Mouse (Mus musculus): ENCODE data around the gene Kdm5b. TPM values are rescaled to one million over a fixed set of nuclear protein-coding genes. Genes with fewer than 3 reads are reported as not detected.

Kdm5b gene
- polyA plus RNA-seq, 1 experiment from 2014 or later = 98.8 TPM

- no peak overlapping the region for H3K4me3 ChIP-seq
- H3K4me2 ChIP-seq (replicated peaks) = no peak overlapping the region
- peaks cover 5% of the 10 kb centered on the region for H3K36me3 ChIP-seq
- H3K27me3 ChIP-seq = peaks cover 29% of the 10 kb centered on the region
- 78% methylated on average over 6 of the region's 6 CpGs for WGBS
- H3K4me1 ChIP-seq = peaks cover 6% of the 10 kb centered on the region
- no peak overlapping the region for H3K27ac ChIP-seq
- no peak overlapping the region for H3K9ac ChIP-seq
- ATAC-seq (ENCODE audit: low FRiP score, low read depth) = no peak
- H3K9me3 ChIP-seq = 0 out of 2 replicates have a peak, but pooled peaks cover 3% of the 10 kb centered on the region
Observed at GRCm38 (mm10) chr1:134639460-134639859, 79.5 kb downstream of the Kdm5b start.

- H3K36me3 ChIP-seq = no peaks in the 10 kb centered on the region
- H3K27ac ChIP-seq = no peak overlapping the region
- H3K4me3 ChIP-seq = no peak overlapping the region
- 0 out of 2 replicates have a peak, but pooled peaks cover 3% of the 10 kb centered on the region for H3K9me3 ChIP-seq
- no peak overlapping the region for H3K9ac ChIP-seq
- peaks cover 49% of the 10 kb centered on the region for H3K27me3 ChIP-seq
- no peak overlapping the region for H3K4me2 ChIP-seq (replicated peaks)
- H3K4me1 ChIP-seq = peaks cover 13% of the 10 kb centered on the region
- WGBS = 25% methylated on average over 3 of the region's 3 CpGs
- ATAC-seq (ENCODE audit: low FRiP score, low read depth) = no peak
Observed at GRCm38 (mm10) chr1:134641507-134641906, 81.5 kb downstream of the Kdm5b start.

- WGBS = 70% methylated on average over 6 of the region's 6 CpGs
- ATAC-seq (ENCODE audit: low FRiP score, low read depth) = no peak
- Histone ChIP-seq H3K4me1 (peaks cover 14% of the 10 kb centered on the region), H3K27ac (no peak overlapping the region), H3K27me3 (peaks cover 71% of the 10 kb centered on the region), H3K9me3 (0 out of 2 replicates have a peak, but pooled peaks cover 3% of the 10 kb centered on the region), H3K4me2 (replicated peaks) (no peak overlapping the region), H3K9ac (no peak overlapping the region), H3K4me3 (no peak overlapping the region), H3K36me3 (no peaks in the 10 kb centered on the region)
Observed at GRCm38 (mm10) chr1:134643702-134644101, 83.7 kb downstream of the Kdm5b start.

- WGBS = 15% methylated on average over 16 of the region's 16 CpGs
Observed at GRCm38 (mm10) chr1:134645408-134646200, 85.6 kb downstream of the Kdm5b start.

GRCm38 (mm10) chr1:134646261-134646962 is 86.4 kb downstream of the Kdm5b start, which contains the start of gene Syt2:
Gene Syt2, plus strand, starts transcription at chr1:134646677.
- Histone ChIP-seq H3K27ac (no peak within 1 kb of the TSS), H3K9ac (peak within 1 kb of the TSS; percentile 67), H3K4me1 (peaks cover 20% of the 10 kb centered on the region), H3K9me3 (0 out of 2 replicates have a peak, but pooled peaks cover 3% of the 10 kb centered on the region), H3K27me3 (peaks cover 94% of the 10 kb centered on the region), H3K36me3 (no peaks in the 10 kb centered on the region), H3K4me2 (replicated peaks) (peak within 1 kb of the TSS; percentile 91), H3K4me3 (peak within 1 kb of the TSS; percentile 55)
- no peak for ATAC-seq (ENCODE audit: low FRiP score, low read depth)
- under 1% methylated on average over 52 of the region's 63 CpGs for WGBS

More at GRCm38 (mm10) chr1:134645408-134646200, 85.6 kb downstream of the Kdm5b start:
- H3K4me2 ChIP-seq (replicated peaks) = peak overlapping the region; percentile 91
- peaks cover 14% of the 10 kb centered on the region for H3K4me1 ChIP-seq
- no peak for ATAC-seq (ENCODE audit: low FRiP score, low read depth)
- peak overlapping the region; percentile 55 for H3K4me3 ChIP-seq
- H3K36me3 ChIP-seq = no peaks in the 10 kb centered on the region
- no peak overlapping the region for H3K9ac ChIP-seq
- 0 out of 2 replicates have a peak, but pooled peaks cover 3% of the 10 kb centered on the region for H3K9me3 ChIP-seq
- peaks cover 87% of the 10 kb centered on the region for H3K27me3 ChIP-seq
- H3K27ac ChIP-seq = no peak overlapping the region

GRCm38 (mm10) chr1:134646963-134647282 is 87.0 kb downstream of the Kdm5b start:
- Histone ChIP-seq H3K9ac (peak overlapping the region; percentile 67), H3K4me3 (peak overlapping the region; percentile 55), H3K4me2 (replicated peaks) (peak overlapping the region; percentile 91), H3K4me1 (peaks cover 25% of the 10 kb centered on the region), H3K27me3 (peaks cover 90% of the 10 kb centered on the region), H3K36me3 (no peaks in the 10 kb centered on the region), H3K27ac (no peak overlapping the region), H3K9me3 (0 out of 2 replicates have a peak, but pooled peaks cover 3% of the 10 kb centered on the region)
- 1% methylated on average over 27 of the region's 28 CpGs for WGBS
- ATAC-seq (ENCODE audit: low FRiP score, low read depth) = no peak

GRCm38 (mm10) chr1:134647591-134647990 is 87.6 kb downstream of the Kdm5b start:
- 38% methylated on average over 7 of the region's 7 CpGs for WGBS
- Histone ChIP-seq H3K4me2 (replicated peaks) (peak overlapping the region; percentile 91), H3K27me3 (peaks cover 83% of the 10 kb centered on the region), H3K9ac (no peak overlapping the region), H3K36me3 (no peaks in the 10 kb centered on the region), H3K4me3 (peak overlapping the region; percentile 55), H3K9me3 (0 out of 2 replicates have a peak, but pooled peaks cover 3% of the 10 kb centered on the region), H3K27ac (no peak overlapping the region), H3K4me1 (peaks cover 30% of the 10 kb centered on the region)
- ATAC-seq (ENCODE audit: low FRiP score, low read depth) = no peak

GRCm38 (mm10) chr1:134650816-134651215 is 90.8 kb downstream of the Kdm5b start:
- H3K9me3 ChIP-seq = no peaks in the 10 kb centered on the region
- no peak overlapping the region for H3K27ac ChIP-seq
- peaks cover 38% of the 10 kb centered on the region for H3K4me1 ChIP-seq
- 76% methylated on average over 5 of the region's 5 CpGs for WGBS
- no peak overlapping the region for H3K4me3 ChIP-seq
- H3K27me3 ChIP-seq = peaks cover 66% of the 10 kb centered on the region
- no peak for ATAC-seq (ENCODE audit: low FRiP score, low read depth)
- no peak overlapping the region for H3K4me2 ChIP-seq (replicated peaks)
- no peak overlapping the region for H3K9ac ChIP-seq
- H3K36me3 ChIP-seq = no peaks in the 10 kb centered on the region

GRCm38 (mm10) chr1:134651268-134651850 is 91.4 kb downstream of the Kdm5b start:
- H3K27ac ChIP-seq = peak overlapping the region; percentile 1; the same call in 1 of the 2 replicates
- 45% methylated on average over 13 of the region's 13 CpGs for WGBS
- peak; percentile 77; the same call in 1 of the 2 replicates for ATAC-seq (ENCODE audit: low FRiP score, low read depth)

GRCm38 (mm10) chr1:134651851-134652398 is 92.0 kb downstream of the Kdm5b start:
- Histone ChIP-seq H3K9ac (no peak overlapping the region), H3K4me2 (replicated peaks) (peak overlapping the region; percentile 33; the same call in 1 of the 2 replicates), H3K36me3 (no peaks in the 10 kb centered on the region), H3K4me1 (peaks cover 28% of the 10 kb centered on the region), H3K9me3 (no peaks in the 10 kb centered on the region), H3K27ac (peak overlapping the region; percentile 1; the same call in 1 of the 2 replicates), H3K27me3 (peaks cover 61% of the 10 kb centered on the region), H3K4me3 (no peak overlapping the region)
- WGBS = 18% methylated on average over 4 of the region's 4 CpGs
- peak; percentile 41 for ATAC-seq (ENCODE audit: low FRiP score, low read depth)

More at GRCm38 (mm10) chr1:134651268-134651850, 91.4 kb downstream of the Kdm5b start:
- peaks cover 32% of the 10 kb centered on the region for H3K4me1 ChIP-seq
- H3K4me2 ChIP-seq (replicated peaks) = peak overlapping the region; percentile 33
- no peak overlapping the region for H3K4me3 ChIP-seq
- H3K9ac ChIP-seq = no peak overlapping the region
- H3K27me3 ChIP-seq = peaks cover 61% of the 10 kb centered on the region
- H3K36me3 ChIP-seq = no peaks in the 10 kb centered on the region
- no peaks in the 10 kb centered on the region for H3K9me3 ChIP-seq

- Histone ChIP-seq H3K9ac (no peak overlapping the region), H3K27me3 (peaks cover 44% of the 10 kb centered on the region), H3K36me3 (no peaks in the 10 kb centered on the region), H3K27ac (no peak overlapping the region), H3K9me3 (no peaks in the 10 kb centered on the region), H3K4me1 (peaks cover 25% of the 10 kb centered on the region), H3K4me3 (no peak overlapping the region), H3K4me2 (replicated peaks) (no peak overlapping the region)
- no peak for ATAC-seq (ENCODE audit: low FRiP score, low read depth)
- 15% methylated on average over 10 of the region's 10 CpGs for WGBS
Observed at GRCm38 (mm10) chr1:134653603-134654257, 93.8 kb downstream of the Kdm5b start.

All from limb, embryonic 13.5 days (tissue).